ENCODE assay signal across 9 mouse cellular contexts in the genomic region with DNA sequence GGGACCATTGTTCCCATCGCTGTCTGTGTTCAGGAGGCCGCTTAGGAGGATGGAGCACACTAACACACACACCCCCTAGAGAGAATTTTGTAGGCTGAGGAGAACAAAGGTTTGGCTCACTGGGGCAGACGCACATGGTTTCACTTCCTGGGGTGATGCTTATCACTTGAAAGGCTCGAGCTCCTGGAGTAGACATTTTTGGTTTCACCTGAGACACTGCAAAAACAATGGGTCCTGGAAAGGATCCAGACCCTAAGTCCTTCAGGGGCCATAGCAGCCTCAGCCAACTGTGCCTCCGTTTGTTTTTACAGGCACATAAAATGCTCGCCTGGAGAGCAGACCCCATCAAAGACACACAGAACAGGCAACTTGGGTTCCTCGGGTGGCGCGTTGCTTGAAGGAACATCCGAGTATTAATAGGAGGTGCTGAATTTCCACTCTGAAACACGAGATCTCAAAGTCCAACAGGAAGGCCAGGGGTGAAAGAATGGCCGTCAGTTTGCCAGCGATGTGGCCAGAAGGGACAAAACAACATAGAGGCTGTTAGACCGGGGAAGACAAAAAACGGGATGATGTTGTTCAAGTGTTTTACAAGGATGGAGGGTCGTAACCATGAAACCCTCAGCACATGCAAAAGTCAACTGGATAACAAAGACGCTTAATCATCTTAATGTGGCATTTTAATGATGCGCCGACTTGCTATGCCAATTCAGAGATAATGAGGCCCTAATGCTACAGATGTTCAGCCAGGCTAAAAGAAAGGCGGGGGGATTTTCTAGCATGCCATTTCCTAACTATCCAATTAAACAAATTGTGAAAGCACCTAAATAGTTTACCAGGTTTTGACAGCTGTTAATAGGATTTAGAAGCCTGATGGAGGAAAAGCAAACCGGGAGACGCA. TPM values are rescaled to one million over a fixed set of nuclear protein-coding genes. Genes with fewer than 3 reads are reported as not detected.
A peak's percentile ranks its signal among the peaks of the same experiment; 100 is the strongest.
DNase-seq lines count a peak whose midpoint lies in the region; ATAC-seq and TF ChIP-seq lines count a peak whose summit lies in the region.
"Had no signal": no experiment of that assay in that cellular context is flagged by ENCODE, and none has a peak within 500 bp of the region (broad histone marks: within the 10 kb centered on the region; RNA-seq: fewer than 3 reads in every experiment).

No protein-coding gene starts in this region.

- ATAC-seq in hindbrain, embryonic 12.5 days (ENCODE audit: low FRiP score), result no peak
- no peak for ATAC-seq in heart, embryonic 16.5 days (replicated peaks; ENCODE audit: extremely low read depth, insufficient read depth, low FRiP score)
- ATAC-seq in neural tube, embryonic 14.5 days (ENCODE audit: low read depth), result peak; percentile 73

- 0 out of 2 replicates have a peak, but pooled peaks cover 7% of the 10 kb centered on the region for H3K27me3 ChIP-seq in hindbrain, embryonic 12.5 days
- H3K27me3 ChIP-seq in hindbrain, embryonic 10.5 days (ENCODE audit: insufficient read depth, poor library complexity, severe bottlenecking), result peaks cover 14% of the 10 kb centered on the region
- no peaks in the 10 kb centered on the region; the same call in 1 of the 2 replicates for H3K27me3 ChIP-seq in heart, embryonic 16.5 days (ENCODE audit: control insufficient read depth, insufficient read depth, low read length)
- H3K27me3 ChIP-seq in neural tube, embryonic 14.5 days (ENCODE audit: control insufficient read depth, insufficient read depth, low read length), result no peaks in the 10 kb centered on the region
- H3K27me3 ChIP-seq in cerebellum, adult 2 months (ENCODE audit: control insufficient read depth, insufficient read depth, low read length), result no peaks in the 10 kb centered on the region

- peaks cover 10% of the 10 kb centered on the region for H3K4me1 ChIP-seq in hindbrain, embryonic 12.5 days
- H3K4me1 ChIP-seq in hindbrain, embryonic 10.5 days (replicated peaks), result peaks cover 23% of the 10 kb centered on the region
- peaks cover 4% of the 10 kb centered on the region; the same call in 1 of the 2 replicates for H3K4me1 ChIP-seq in heart, embryonic 16.5 days (ENCODE audit: control insufficient read depth, insufficient read depth, low read length)
- peaks cover 11% of the 10 kb centered on the region; the same call in 1 of the 2 replicates for H3K4me1 ChIP-seq in neural tube, embryonic 14.5 days (ENCODE audit: control insufficient read depth, insufficient read depth, low read length)
- no peaks in the 10 kb centered on the region for H3K4me1 ChIP-seq in cerebellum, adult 2 months (ENCODE audit: control insufficient read depth, insufficient read depth, low read length)

- DNase-seq in hindbrain, embryonic 10.5 days (ENCODE audit: low spot score), result no peak
- peak; percentile 19 for DNase-seq in MN1 (ENCODE audit: low spot score)
- no peak for DNase-seq in cerebellum, adult 9-11 months
- DNase-seq in right cerebral cortex, postnatal 14 days, result no peak
- DNase-seq in cerebellum, adult 2 months, result no peak

- TF ChIP-seq POLR2A in cerebellum, adult 2 months (IDR thresholded peaks at IDR 0.05; ENCODE audit: borderline replicate concordance, insufficient read depth, low read length), result no peak

- H3K4me3 ChIP-seq in hindbrain, embryonic 12.5 days, result no peak overlapping the region
- no peak overlapping the region for H3K4me3 ChIP-seq in hindbrain, embryonic 10.5 days
- H3K4me3 ChIP-seq in heart, embryonic 16.5 days (ENCODE audit: low read length), result no peak overlapping the region
- H3K4me3 ChIP-seq in neural tube, embryonic 14.5 days (ENCODE audit: low read depth, low read length), result no peak overlapping the region
- no peak overlapping the region for H3K4me3 ChIP-seq in cerebellum, adult 2 months (replicated peaks; ENCODE audit: insufficient read depth, low read depth, low read length)
- H3K4me3 ChIP-seq: heart, adult 2 months had no signal

- H3K36me3 ChIP-seq in hindbrain, embryonic 12.5 days, result no peaks in the 10 kb centered on the region
- H3K36me3 ChIP-seq in hindbrain, embryonic 10.5 days, result no peaks in the 10 kb centered on the region
- H3K36me3 ChIP-seq in heart, embryonic 16.5 days (ENCODE audit: control insufficient read depth, insufficient read depth), result no peaks in the 10 kb centered on the region
- no peaks in the 10 kb centered on the region for H3K36me3 ChIP-seq in neural tube, embryonic 14.5 days (ENCODE audit: control insufficient read depth, insufficient read depth, low read length)

- H3K27ac ChIP-seq in hindbrain, embryonic 12.5 days, result 0 out of 2 replicates have a peak overlapping the region, but pooled peaks have one; percentile 52
- H3K27ac ChIP-seq in hindbrain, embryonic 10.5 days, result no peak overlapping the region; the same call in 1 of the 2 replicates
- H3K27ac ChIP-seq in heart, embryonic 16.5 days (ENCODE audit: low read length), result 0 out of 2 replicates have a peak overlapping the region, but pooled peaks have one; percentile 34
- peak overlapping the region; percentile 85 for H3K27ac ChIP-seq in neural tube, embryonic 14.5 days (ENCODE audit: low read depth, low read length)
- no peak overlapping the region for H3K27ac ChIP-seq in cerebellum, adult 2 months (ENCODE audit: insufficient read depth, low read length)
- H3K27ac ChIP-seq: heart, adult 2 months had no signal

- no peak overlapping the region for H3K9ac ChIP-seq in hindbrain, embryonic 12.5 days
- H3K9ac ChIP-seq in heart, embryonic 16.5 days (ENCODE audit: low read length), result no peak overlapping the region
- peak overlapping the region; percentile 22; the same call in 1 of the 2 replicates for H3K9ac ChIP-seq in neural tube, embryonic 14.5 days (replicated peaks; ENCODE audit: low read depth, low read length)

- no peaks in the 10 kb centered on the region for H3K9me3 ChIP-seq in hindbrain, embryonic 12.5 days (replicated peaks)
- H3K9me3 ChIP-seq in hindbrain, embryonic 10.5 days, result no peaks in the 10 kb centered on the region
- H3K9me3 ChIP-seq in heart, embryonic 16.5 days (replicated peaks; ENCODE audit: control insufficient read depth, low read length), result no peaks in the 10 kb centered on the region
- no peaks in the 10 kb centered on the region for H3K9me3 ChIP-seq in neural tube, embryonic 14.5 days (ENCODE audit: control insufficient read depth, low read length)

- 0 out of 2 replicates have a peak overlapping the region, but pooled peaks have one; percentile 8 for H3K4me2 ChIP-seq in hindbrain, embryonic 12.5 days (replicated peaks)
- no peak overlapping the region for H3K4me2 ChIP-seq in heart, embryonic 16.5 days (ENCODE audit: low read depth, low read length)
- H3K4me2 ChIP-seq in neural tube, embryonic 14.5 days (ENCODE audit: low read depth, low read length), result peak overlapping the region; percentile 12; the same call in 1 of the 2 replicates

- 47% methylated on average over 22 of the region's 22 CpGs for whole genome bisulfite sequencing in hindbrain, embryonic 12.5 days
- WGBS in hindbrain, embryonic 10.5 days, result 59% methylated on average over 22 of the region's 22 CpGs
- WGBS in heart, embryonic 16.5 days, result 53% methylated on average over 22 of the region's 22 CpGs
- WGBS in neural tube, embryonic 14.5 days, result 8% methylated on average over 22 of the region's 22 CpGs
- WGBS in cerebellum, adult 2 months, result 60% methylated on average over 22 of the region's 22 CpGs

- no peak for TF ChIP-seq CTCF in cerebellum, adult 2 months (IDR thresholded peaks at IDR 0.05; ENCODE audit: borderline replicate concordance, insufficient read depth, low read depth, low read length)

RNA-seq across cellular contexts. Expression of gene Ikzf3, which starts 48.2 kb away (rescaled TPM):
- polyA plus RNA-seq in hindbrain, embryonic 12.5 days (2016; fragmentation: Nextera tagmentation; extraction: Ambion mirVana), result 0.09 TPM in 1 of 2 replicates, not detected in the other
- polyA plus RNA-seq in hindbrain, embryonic 10.5 days (2016; fragmentation: Nextera tagmentation; extraction: Ambion mirVana), result 0.07 and 0.11 TPM in 2 replicates
- polyA plus RNA-seq in heart, embryonic 16.5 days (2015; fragmentation: Nextera tagmentation; extraction: Ambion mirVana), result 1.0 and 4.0 TPM in 2 replicates
- polyA plus RNA-seq in neural tube, embryonic 14.5 days (2014; fragmentation: Nextera tagmentation; extraction: Ambion mirVana), result 0.20 and 0.22 TPM in 2 replicates
- polyA plus RNA-seq in cerebellum, adult 2 months (2012; rRNA removed), result 0.07 and 0.10 TPM in 2 replicates

RNA-seq across cellular contexts. Expression of gene Grb7, which starts 51.4 kb away (rescaled TPM):
- 2.0 and 4.4 TPM in 2 replicates for polyA plus RNA-seq in hindbrain, embryonic 12.5 days (2016; fragmentation: Nextera tagmentation; extraction: Ambion mirVana)
- 3.6 and 8.6 TPM in 2 replicates for polyA plus RNA-seq in hindbrain, embryonic 10.5 days (2016; fragmentation: Nextera tagmentation; extraction: Ambion mirVana)
- polyA plus RNA-seq in heart, embryonic 16.5 days (2015; fragmentation: Nextera tagmentation; extraction: Ambion mirVana), result 1.9 and 4.3 TPM in 2 replicates
- polyA plus RNA-seq in neural tube, embryonic 14.5 days (2014; fragmentation: Nextera tagmentation; extraction: Ambion mirVana), result 0.86 and 0.97 TPM in 2 replicates
- polyA plus RNA-seq in cerebellum, adult 2 months (2012; rRNA removed), result 15.8 and 19.9 TPM in 2 replicates

RNA-seq across cellular contexts. Expression of gene Zpbp2, which starts 53.3 kb away (rescaled TPM):
- polyA plus RNA-seq in hindbrain, embryonic 12.5 days (2016; fragmentation: Nextera tagmentation; extraction: Ambion mirVana), result 0.17 and 0.38 TPM in 2 replicates
- 0.14 and 0.37 TPM in 2 replicates for polyA plus RNA-seq in hindbrain, embryonic 10.5 days (2016; fragmentation: Nextera tagmentation; extraction: Ambion mirVana)
- polyA plus RNA-seq in heart, embryonic 16.5 days (2015; fragmentation: Nextera tagmentation; extraction: Ambion mirVana), result 0.42 and 0.62 TPM in 2 replicates
- not detected in 2 replicates for polyA plus RNA-seq in neural tube, embryonic 14.5 days (2014; fragmentation: Nextera tagmentation; extraction: Ambion mirVana)
- polyA plus RNA-seq in cerebellum, adult 2 months (2012; rRNA removed), result 0.13 and 0.20 TPM in 2 replicates
- polyA plus RNA-seq: heart, adult 2 months had no signal

RNA-seq across cellular contexts. Expression of gene Mien1, which starts 58.8 kb away (rescaled TPM):
- 158 and 159 TPM in 2 replicates for polyA plus RNA-seq in hindbrain, embryonic 12.5 days (2016; fragmentation: Nextera tagmentation; extraction: Ambion mirVana)
- 120 and 161 TPM in 2 replicates for polyA plus RNA-seq in hindbrain, embryonic 10.5 days (2016; fragmentation: Nextera tagmentation; extraction: Ambion mirVana)
- 100 and 115 TPM in 2 replicates for polyA plus RNA-seq in heart, embryonic 16.5 days (2015; fragmentation: Nextera tagmentation; extraction: Ambion mirVana)
- polyA plus RNA-seq in neural tube, embryonic 14.5 days (2014; fragmentation: Nextera tagmentation; extraction: Ambion mirVana), result 234 and 247 TPM in 2 replicates
- 182 and 183 TPM in 2 replicates for polyA plus RNA-seq in cerebellum, adult 2 months (2012; rRNA removed)

Comparison
In these comparisons a context has a peak if more than half of its experiments do, and no peak if none do; other contexts are left out.
1. H3K27ac ChIP-seq: peak in hindbrain, embryonic 12.5 days (single experiment), heart, embryonic 16.5 days (single experiment) and neural tube, embryonic 14.5 days (single experiment); none in hindbrain, embryonic 10.5 days (single experiment) and cerebellum, adult 2 months (single experiment).